Mouse (Mus musculus) urinary bladder, postnatal 4 days (tissue): ENCODE results near the gene Lsamp.

Experiments used
- DNase-seq, 2 experiments: peaks; one replicate each; pipeline ENCODE4 v3.0.0; 2021 to 2022; ENCODE audit warnings: low spot score in 2 of 2

Gene Lsamp

DNA sequence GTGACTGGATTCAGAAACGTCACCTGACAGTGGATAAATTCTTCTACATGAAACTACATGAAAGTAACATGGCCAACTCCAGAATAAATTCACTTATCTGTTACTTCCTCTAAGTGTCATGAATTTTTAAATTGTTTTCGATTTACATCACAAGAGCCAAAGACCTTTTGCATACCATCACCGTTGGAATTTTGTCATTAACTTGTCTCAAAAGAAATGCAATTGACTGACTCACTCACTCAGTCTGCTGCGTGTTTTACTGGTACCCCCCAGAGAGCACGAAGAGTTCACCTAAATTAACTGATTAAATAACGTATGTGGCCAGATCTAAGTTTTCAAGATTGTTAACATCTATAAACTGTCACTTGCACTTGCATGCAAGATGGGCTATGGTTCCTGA, 672.7 kb downstream of the Lsamp start:
- no peak for DNase-seq

- DNase-seq: no peak
Measured at GRCm38 (mm10) chr16:40685531-40685930, 701.4 kb downstream of the Lsamp start.

DNA sequence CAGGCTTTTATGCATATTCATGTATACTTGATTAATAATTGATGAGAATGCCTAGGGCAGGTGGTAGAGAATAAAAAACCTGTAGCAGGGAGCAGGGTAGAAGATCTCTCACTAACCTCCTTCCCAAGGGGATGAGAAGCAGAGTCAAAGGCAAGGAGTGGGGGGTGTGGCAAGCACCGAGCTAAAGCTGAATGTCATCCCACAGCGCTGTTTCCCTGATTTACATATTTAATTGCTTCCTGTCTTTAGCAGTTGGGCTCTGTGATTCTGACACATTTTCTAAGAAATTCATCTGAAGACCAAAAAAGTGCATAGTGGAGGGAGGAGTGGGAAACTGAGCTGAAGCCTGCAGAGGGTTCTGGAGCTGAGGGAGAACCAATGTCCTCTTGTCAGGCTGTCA, 708.1 kb downstream of the Lsamp start:
- DNase-seq: no peak

- no peak for DNase-seq
Measured at GRCm38 (mm10) chr16:40697253-40697652, 713.1 kb downstream of the Lsamp start.

- no peak for DNase-seq
Measured at GRCm38 (mm10) chr16:40708558-40708957, 724.4 kb downstream of the Lsamp start.

- no peak for DNase-seq
Measured at GRCm38 (mm10) chr16:40709574-40709973, 725.4 kb downstream of the Lsamp start.

GRCm38 (mm10) chr16:40710068-40710467, 725.9 kb downstream of the Lsamp start:
- DNase-seq: no peak

GRCm38 (mm10) chr16:40710491-40710890, 726.3 kb downstream of the Lsamp start:
- DNase-seq: no peak

DNA sequence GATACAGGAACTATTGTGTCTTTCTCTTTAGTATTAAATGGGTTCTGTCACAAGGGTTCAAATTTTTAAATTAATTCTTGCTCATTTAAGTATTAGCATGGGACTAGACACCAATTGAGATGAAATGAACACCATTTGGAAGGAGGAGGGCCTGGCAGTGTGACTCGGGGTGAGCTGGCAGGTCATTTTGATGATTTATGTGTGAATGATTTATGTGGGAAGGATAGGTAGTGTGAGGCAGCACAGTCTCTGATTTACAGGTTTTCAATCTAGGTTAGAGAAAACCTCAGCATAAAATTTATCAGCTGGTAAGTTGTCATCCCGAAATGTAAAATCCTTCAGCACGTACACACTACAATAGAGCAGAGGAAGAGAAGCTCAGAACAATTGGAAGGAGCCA, 729.6 kb downstream of the Lsamp start:
- no peak for DNase-seq

DNA sequence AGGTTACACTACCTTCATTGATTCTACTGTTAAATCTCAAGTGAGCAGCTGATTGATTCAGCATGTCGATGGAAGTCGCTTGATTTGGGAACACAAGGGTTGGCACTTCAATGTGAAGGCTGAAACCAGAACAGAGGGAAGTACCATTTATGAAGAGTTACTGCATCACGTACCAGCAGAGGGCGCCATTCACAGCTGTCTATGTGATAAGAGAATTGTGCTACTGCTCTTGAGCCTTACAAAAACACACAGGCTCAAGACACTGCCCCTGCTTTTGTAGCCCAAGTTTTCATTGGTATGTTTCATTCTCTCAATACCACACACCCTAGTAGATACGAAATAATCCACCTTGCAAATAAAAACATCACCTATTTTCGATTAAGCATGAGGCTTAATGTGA, 754.9 kb downstream of the Lsamp start:
- peak; percentile 24 to 64 for DNase-seq

GRCm38 (mm10) chr16:40739771-40740170, 755.6 kb downstream of the Lsamp start:
- DNase-seq: no peak

- no peak for DNase-seq
Measured at GRCm38 (mm10) chr16:40740273-40740672, 756.1 kb downstream of the Lsamp start.

- DNase-seq: no peak
Measured at GRCm38 (mm10) chr16:40827191-40827590, 843.0 kb downstream of the Lsamp start.

DNA sequence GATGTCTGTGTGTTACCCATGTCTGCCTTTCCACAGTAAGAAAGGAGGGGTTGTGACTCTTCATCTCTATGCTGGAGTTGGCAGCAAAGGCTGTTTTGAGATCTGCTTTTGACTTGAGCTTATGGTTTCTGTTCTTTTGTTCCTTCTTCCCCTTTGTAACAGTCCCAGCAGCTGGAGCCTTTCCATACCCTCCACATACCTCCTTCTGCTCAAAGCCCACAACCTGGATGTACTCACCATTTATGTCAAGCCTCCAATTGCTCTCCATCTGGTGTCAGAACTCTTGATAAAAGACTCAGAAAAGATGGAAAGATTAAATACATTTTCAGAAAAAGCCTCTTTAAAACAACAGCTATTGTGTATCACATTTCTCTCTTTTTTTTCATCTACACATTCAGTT, 847.4 kb downstream of the Lsamp start:
- DNase-seq: no peak

DNA sequence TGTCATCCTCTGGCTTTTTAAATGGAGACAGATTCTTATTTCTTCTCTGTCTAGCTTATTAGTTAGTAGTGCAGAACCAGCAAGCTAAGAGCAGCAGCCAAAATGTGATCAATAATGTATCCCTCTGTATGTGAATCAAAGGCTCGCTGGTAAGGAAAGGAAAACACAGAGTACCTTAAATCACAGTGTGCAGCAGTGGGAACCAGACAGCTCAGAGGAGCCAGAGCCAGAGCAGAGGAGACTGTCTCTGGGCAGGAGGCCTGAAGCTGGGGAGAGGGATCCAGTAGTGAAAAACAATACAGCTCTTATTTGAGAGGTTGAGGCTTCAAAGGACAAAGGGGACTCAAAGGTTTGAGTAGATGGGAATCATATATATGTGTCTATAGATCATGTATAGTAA, 857.6 kb downstream of the Lsamp start:
- DNase-seq: no peak

DNA sequence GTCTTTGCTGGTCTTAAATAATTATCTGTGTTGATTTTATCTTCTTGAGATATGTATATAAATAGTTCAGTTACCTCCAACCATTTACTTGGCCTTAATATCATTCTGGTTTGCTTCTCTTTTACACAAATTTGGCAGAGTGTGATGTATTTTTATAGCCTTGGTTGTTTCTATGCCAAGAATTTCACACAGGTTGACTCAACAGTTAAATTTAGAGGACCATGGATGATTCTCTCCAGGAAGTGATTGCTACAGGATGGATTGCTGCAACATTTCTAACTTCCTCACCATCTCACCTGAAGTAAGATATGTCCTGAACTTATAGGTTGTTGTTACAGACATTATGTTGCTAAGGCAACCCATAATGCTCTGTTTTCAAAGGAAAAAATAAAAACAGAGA, 882.6 kb downstream of the Lsamp start:
- DNase-seq: no peak

- DNase-seq: no peak
Measured at GRCm38 (mm10) chr16:40878301-40878700, 894.1 kb downstream of the Lsamp start.

DNA sequence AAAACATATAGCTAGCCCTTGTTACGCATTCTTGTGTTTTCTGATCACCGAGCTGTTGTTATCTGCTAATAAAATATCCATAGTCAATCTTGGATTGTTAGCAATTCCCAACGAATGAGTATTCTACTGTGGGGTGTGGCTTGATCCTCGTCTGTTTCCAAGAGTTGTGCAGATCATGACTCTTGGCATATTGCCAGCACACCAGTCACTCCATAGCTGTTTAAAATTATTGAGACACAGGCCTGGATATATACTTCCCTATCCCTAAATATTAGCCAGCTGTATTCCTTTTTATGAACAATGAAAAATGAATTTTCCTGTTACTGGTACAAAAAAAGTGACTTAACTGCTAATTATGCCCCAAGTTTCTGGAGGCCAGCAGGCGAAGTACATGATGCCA, 897.8 kb downstream of the Lsamp start:
- DNase-seq: no peak

DNA sequence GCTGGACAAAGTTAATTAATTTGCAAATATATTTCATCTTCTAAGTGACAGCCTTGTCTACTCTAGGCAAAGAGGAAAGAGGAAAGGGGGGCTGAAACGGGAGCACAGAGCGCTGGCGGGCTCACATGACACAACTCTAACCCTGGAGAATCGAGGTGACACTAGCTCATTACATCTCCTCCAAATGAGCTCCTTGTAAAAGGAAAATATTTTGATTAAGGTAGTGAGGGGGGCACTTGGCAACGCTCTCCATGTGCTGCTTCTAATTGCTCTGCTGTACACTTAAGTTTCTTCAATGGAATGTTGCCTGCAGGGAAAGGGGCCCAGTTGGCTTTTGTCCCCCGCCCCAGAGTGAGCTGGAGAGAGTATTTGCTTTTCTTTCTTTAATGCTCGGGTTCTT, 907.2 kb downstream of the Lsamp start:
- DNase-seq: peak in 1 of 2 experiments; percentile 18

DNA sequence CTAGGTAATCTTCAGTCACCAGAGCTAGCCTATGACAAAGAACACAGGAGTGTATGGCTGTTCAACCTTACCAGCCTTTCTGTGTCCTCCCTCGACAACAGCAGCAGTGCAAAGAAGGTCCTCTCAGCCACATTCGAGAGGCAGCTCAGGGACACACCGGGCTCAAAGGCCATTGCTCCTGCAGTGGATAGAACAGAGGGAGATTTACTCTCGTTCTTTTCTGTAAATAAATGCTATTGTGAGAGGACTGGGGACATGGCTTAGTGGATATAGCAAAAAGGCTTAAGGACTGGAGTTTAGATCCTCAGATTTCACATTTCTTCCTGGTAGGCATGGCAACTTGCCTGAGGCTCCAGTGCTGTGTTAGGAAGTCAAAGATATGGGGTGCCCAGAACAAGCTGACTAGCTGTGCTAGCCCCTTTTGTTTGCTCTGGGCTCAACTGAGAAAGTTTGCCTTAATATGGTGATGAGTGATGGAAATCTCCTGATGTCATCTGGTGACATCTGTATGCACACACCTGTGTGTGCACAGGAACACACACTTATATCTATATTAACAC, 913.7 kb downstream of the Lsamp start:
- no peak for DNase-seq

DNA sequence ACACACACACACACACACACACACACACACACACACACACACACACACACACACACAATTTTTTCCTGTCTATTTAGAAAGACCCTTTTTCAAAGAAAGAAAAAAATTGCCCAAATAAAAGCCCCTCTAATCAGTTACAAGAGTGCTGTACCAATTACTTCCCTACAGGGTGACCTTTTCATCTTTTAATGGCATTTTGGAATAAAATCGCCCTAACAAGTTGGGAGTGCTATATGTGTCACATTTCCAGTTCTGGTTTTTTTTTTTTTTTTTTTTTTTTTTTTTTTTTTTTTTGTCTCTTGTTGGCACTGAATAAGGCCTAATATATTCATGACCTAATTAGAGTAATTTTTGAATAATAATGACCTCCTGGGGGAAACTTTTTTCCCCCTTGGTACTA, 923.7 kb downstream of the Lsamp start:
- no peak for DNase-seq

DNA sequence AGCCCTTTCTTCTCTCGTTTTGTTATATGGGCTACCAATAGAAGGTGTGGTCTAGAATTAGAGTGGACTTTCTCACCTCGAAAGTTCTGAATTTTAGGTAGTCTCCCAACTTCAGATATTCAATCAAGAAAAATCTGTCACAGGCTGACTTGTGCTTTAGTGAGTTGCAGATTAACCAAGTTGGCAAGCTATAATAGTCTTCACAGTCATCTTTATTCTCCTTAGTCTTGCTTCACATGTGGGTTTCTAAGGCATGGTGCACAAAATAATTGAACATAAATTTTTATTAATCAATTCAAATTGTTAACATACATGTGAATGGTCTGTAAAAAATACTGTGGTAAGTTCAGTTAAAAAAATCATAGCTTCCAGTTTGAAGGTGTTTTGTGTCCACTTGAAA, 930.0 kb downstream of the Lsamp start:
- DNase-seq: no peak

DNA sequence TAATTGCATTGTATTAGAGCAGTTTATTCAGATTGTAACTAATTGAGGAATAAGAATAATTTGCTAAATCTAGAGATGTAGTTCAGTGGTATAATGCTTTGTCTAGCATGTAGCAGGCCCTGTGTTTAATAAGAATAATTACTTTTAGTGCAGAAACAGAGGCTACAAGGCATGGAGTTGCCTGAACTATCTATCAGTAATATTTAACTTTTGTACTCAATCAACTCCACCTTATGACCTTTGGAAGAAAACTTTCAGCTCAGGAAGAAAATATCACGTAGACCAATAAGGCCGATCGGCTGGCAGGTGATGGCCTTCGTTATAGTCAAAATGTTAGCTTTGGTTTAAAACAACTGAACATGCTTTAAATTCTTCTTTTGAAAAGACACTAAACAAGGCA, 946.4 kb downstream of the Lsamp start:
- DNase-seq: no peak

DNA sequence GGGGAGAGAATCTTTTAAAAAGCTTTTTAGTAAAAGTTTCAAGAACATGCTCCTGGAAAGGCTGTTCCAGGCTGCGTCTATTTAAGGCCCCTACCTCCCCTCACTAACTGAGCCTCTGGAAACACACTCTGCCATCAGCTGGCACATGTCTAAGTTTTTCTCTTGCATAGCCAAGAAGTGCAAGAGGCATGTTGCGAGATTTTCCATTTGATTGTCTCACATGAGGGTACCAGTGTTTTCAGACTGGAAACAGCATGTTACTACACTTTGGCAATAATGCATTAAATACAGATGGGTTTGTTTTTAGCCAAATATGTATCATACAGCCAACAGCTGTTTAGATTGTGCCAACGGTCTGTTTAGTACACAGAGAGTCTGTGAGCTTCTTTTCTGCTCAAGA, 958.1 kb downstream of the Lsamp start:
- DNase-seq: no peak

- DNase-seq: no peak
Measured at GRCm38 (mm10) chr16:40945834-40946233, 961.7 kb downstream of the Lsamp start.
